Mouse (Mus musculus): ENCODE measurements at regions not wholly inside any gene's neighbourhood (a gene's known extent, or its start where the extent isn't known, plus 50 kb on each side); places are given as distances from the start of the nearest gene placed in this dataset.

GRCm38 (mm10) chr3:41162514-41162913 lies 79.7 kb upstream of the Pgrmc2 start:
- TF ChIP-seq CTCF (IDR thresholded peaks at IDR 0.05) (no peak), POLR2A (IDR thresholded peaks at IDR 0.05; ENCODE audit: insufficient read depth, low read depth, low read length) (no peak), EP300 (IDR thresholded peaks at IDR 0.05; ENCODE audit: insufficient read depth, low read depth, low read length) (no peak)

All from heart, adult 2 months (tissue).